Mouse (Mus musculus) CD4-positive, CD25-positive, alpha-beta regulatory T cell, adult 4 months (primary cell): ENCODE results near the gene Olfr1270. TPM values are rescaled to one million over a fixed set of nuclear protein-coding genes. Genes with fewer than 3 reads are reported as not detected.
"Not testable (repeated sequence)": the region's sequence is repeated elsewhere in the genome, so short reads cannot be mapped to it uniquely, and the experiment has no call there.

ENCODE experiments used
- ATAC-seq: one replicate; pipeline ENCODE4 v1.8.0; 2017
- polyA plus RNA-seq, 2 experiments: library from polyadenylated mRNA; unstranded; fragments of 100-300 nt; shearing (Covaris generic); gene quantifications; one replicate each; pipeline ENCODE4 v1.2.1; 2017

Olfr1270 gene
- polyA plus RNA-seq = not detected

GRCm38 (mm10) chr2:90152991-90153390 lies at the start of gene Olfr1270:
TSS of gene Olfr1270 (minus strand) at chr2:90153091.
- ATAC-seq = no peak

- not testable (repeated sequence) for ATAC-seq
These were observed 46.7 kb upstream of the Olfr1270 start for GRCm38 (mm10) chr2:90199606-90200005.

- ATAC-seq = not testable (repeated sequence)
These were observed 42.4 kb upstream of the Olfr1270 start for GRCm38 (mm10) chr2:90195285-90195684.

GRCm38 (mm10) chr2:90194750-90195149 lies 41.9 kb upstream of the Olfr1270 start:
- not testable (repeated sequence) for ATAC-seq

- ATAC-seq = not testable (repeated sequence)
These were observed 34.2 kb upstream of the Olfr1270 start for GRCm38 (mm10) chr2:90187082-90187481.

- not testable (repeated sequence) for ATAC-seq
These were observed 33.2 kb upstream of the Olfr1270 start for GRCm38 (mm10) chr2:90186082-90186481.

- no peak for ATAC-seq
These were observed 1.0 kb upstream of the Olfr1270 start for GRCm38 (mm10) chr2:90153916-90154315.

GRCm38 (mm10) chr2:90142196-90142595 lies 10.7 kb downstream of the Olfr1270 start, which contains the start of gene Olfr32:
TSS of gene Olfr32 (minus strand) at chr2:90142296.
- ATAC-seq = no peak

GRCm38 (mm10) chr2:90121312-90121711 lies 31.6 kb downstream of the Olfr1270 start, which contains the start of gene Olfr1269:
TSS of gene Olfr1269 (minus strand) at chr2:90121412.
- no peak for ATAC-seq

Other genes starting within 250 kb of the Olfr1270 start
- gene Olfr1258, start 225.8 kb downstream of the Olfr1270 start, polyA plus RNA-seq = under 1 TPM in 1 of 2 experiments, not detected in 1; 0.09 TPM
- not detected for gene Olfr1259, start 204.4 kb downstream of the Olfr1270 start, polyA plus RNA-seq
- not detected for gene Olfr1260, start 178.8 kb downstream of the Olfr1270 start, polyA plus RNA-seq
- gene Olfr1261, start 161.9 kb downstream of the Olfr1270 start, polyA plus RNA-seq = not detected
- not detected for gene Olfr1262, start 152.9 kb downstream of the Olfr1270 start, polyA plus RNA-seq
- gene Olfr1263, start 141.0 kb downstream of the Olfr1270 start, polyA plus RNA-seq = not detected
- not detected for gene Olfr1264, start 127.5 kb downstream of the Olfr1270 start, polyA plus RNA-seq
- gene Olfr1265, start 117.8 kb downstream of the Olfr1270 start, polyA plus RNA-seq = not detected
- gene Olfr140, start 89.5 kb downstream of the Olfr1270 start, polyA plus RNA-seq = not detected
- gene Olfr1269, start 31.7 kb downstream of the Olfr1270 start, polyA plus RNA-seq = under 1 TPM in 1 of 2 experiments, not detected in 1; 0.09 TPM
- not detected for gene Olfr32, start 10.8 kb downstream of the Olfr1270 start, polyA plus RNA-seq
- not detected for gene Olfr1506, start 71.4 kb upstream of the Olfr1270 start, polyA plus RNA-seq
- gene Olfr142, start 104.5 kb upstream of the Olfr1270 start, polyA plus RNA-seq = not detected
- gene Olfr1271, start 117.9 kb upstream of the Olfr1270 start, polyA plus RNA-seq = under 1 TPM in 1 of 2 experiments, not detected in 1; 0.20 TPM
- gene Olfr1272, start 139.8 kb upstream of the Olfr1270 start, polyA plus RNA-seq = not detected
- gene Gm13769, start 169.1 kb upstream of the Olfr1270 start, polyA plus RNA-seq = not detected
- not detected for gene Olfr1274-ps, start 245.6 kb upstream of the Olfr1270 start, polyA plus RNA-seq